Mouse (Mus musculus): Measurements from ENCODE around the gene Spire2. TPM values are rescaled to one million over a fixed set of nuclear protein-coding genes. Genes with fewer than 3 reads are reported as not detected.
A peak's percentile ranks its signal among the peaks of the same experiment; 100 is the strongest.

Spire2 gene
- polyA plus RNA-seq, 1 experiment from 2014 or later = 3.1 TPM

- no peak overlapping the region for H3K4me2 ChIP-seq (ENCODE audit: low read depth, low read length)
- ATAC-seq (replicated peaks; ENCODE audit: insufficient number of reproducible peaks, low FRiP score, low TSS enrichment, low read depth) = no peak
- H3K9me3 ChIP-seq (replicated peaks; ENCODE audit: control insufficient read depth, low read length) = no peaks in the 10 kb centered on the region
- H3K9ac ChIP-seq (replicated peaks; ENCODE audit: low read length) = no peak overlapping the region
- H3K4me3 ChIP-seq (ENCODE audit: low read depth, low read length) = no peak overlapping the region
- 88% methylated on average over 8 of the region's 8 CpGs for WGBS
- H3K27me3 ChIP-seq (ENCODE audit: control insufficient read depth, insufficient read depth, low read length) = no peaks in the 10 kb centered on the region
- H3K4me1 ChIP-seq (ENCODE audit: control insufficient read depth, insufficient read depth, low read length) = no peaks in the 10 kb centered on the region
- peaks cover 14% of the 10 kb centered on the region for H3K36me3 ChIP-seq (replicated peaks; ENCODE audit: control insufficient read depth, insufficient read depth, low read depth, low read length)
- no peak for DNase-seq (ENCODE audit: low spot score)
- no peak overlapping the region for H3K27ac ChIP-seq (replicated peaks; ENCODE audit: low read depth, low read length)
These were observed 55.3 kb downstream of the Spire2 start for GRCm38 (mm10) chr8:123387801-123388200.

GRCm38 (mm10) chr8:123389026-123389425 lies 56.5 kb downstream of the Spire2 start:
- Histone ChIP-seq H3K4me1 (ENCODE audit: control insufficient read depth, insufficient read depth, low read length) (no peaks in the 10 kb centered on the region), H3K4me3 (ENCODE audit: low read depth, low read length) (no peak overlapping the region), H3K4me2 (ENCODE audit: low read depth, low read length) (no peak overlapping the region), H3K9ac (replicated peaks; ENCODE audit: low read length) (no peak overlapping the region), H3K36me3 (replicated peaks; ENCODE audit: control insufficient read depth, insufficient read depth, low read depth, low read length) (peaks cover 8% of the 10 kb centered on the region), H3K9me3 (replicated peaks; ENCODE audit: control insufficient read depth, low read length) (no peaks in the 10 kb centered on the region), H3K27me3 (ENCODE audit: control insufficient read depth, insufficient read depth, low read length) (no peaks in the 10 kb centered on the region), H3K27ac (replicated peaks; ENCODE audit: low read depth, low read length) (no peak overlapping the region)
- no peak for DNase-seq (ENCODE audit: low spot score)
- no peak for ATAC-seq (replicated peaks; ENCODE audit: insufficient number of reproducible peaks, low FRiP score, low TSS enrichment, low read depth)
- 97% methylated on average over 7 of the region's 7 CpGs for WGBS

GRCm38 (mm10) chr8:123398308-123398707 lies 65.8 kb downstream of the Spire2 start:
- no peaks in the 10 kb centered on the region for H3K9me3 ChIP-seq (replicated peaks; ENCODE audit: control insufficient read depth, low read length)
- no peak overlapping the region for H3K27ac ChIP-seq (replicated peaks; ENCODE audit: low read depth, low read length)
- no peaks in the 10 kb centered on the region for H3K4me1 ChIP-seq (ENCODE audit: control insufficient read depth, insufficient read depth, low read length)
- WGBS = 96% methylated on average over 13 of the region's 13 CpGs
- no peak overlapping the region for H3K4me3 ChIP-seq (ENCODE audit: low read depth, low read length)
- DNase-seq (ENCODE audit: low spot score) (no peak), ATAC-seq (replicated peaks; ENCODE audit: insufficient number of reproducible peaks, low FRiP score, low TSS enrichment, low read depth) (no peak)
- peaks cover 4% of the 10 kb centered on the region for H3K36me3 ChIP-seq (replicated peaks; ENCODE audit: control insufficient read depth, insufficient read depth, low read depth, low read length)
- H3K4me2 ChIP-seq (ENCODE audit: low read depth, low read length) = no peak overlapping the region
- H3K9ac ChIP-seq (replicated peaks; ENCODE audit: low read length) = no peak overlapping the region
- H3K27me3 ChIP-seq (ENCODE audit: control insufficient read depth, insufficient read depth, low read length) = no peaks in the 10 kb centered on the region

GRCm38 (mm10) chr8:123401936-123402335 lies 69.4 kb downstream of the Spire2 start:
- no peaks in the 10 kb centered on the region for H3K4me1 ChIP-seq (ENCODE audit: control insufficient read depth, insufficient read depth, low read length)
- 92% methylated on average over 9 of the region's 9 CpGs for WGBS
- H3K4me2 ChIP-seq (ENCODE audit: low read depth, low read length) = no peak overlapping the region
- no peaks in the 10 kb centered on the region for H3K9me3 ChIP-seq (replicated peaks; ENCODE audit: control insufficient read depth, low read length)
- DNase-seq (ENCODE audit: low spot score) (no peak), ATAC-seq (replicated peaks; ENCODE audit: insufficient number of reproducible peaks, low FRiP score, low TSS enrichment, low read depth) (no peak)
- H3K4me3 ChIP-seq (ENCODE audit: low read depth, low read length) = no peak overlapping the region
- no peak overlapping the region for H3K9ac ChIP-seq (replicated peaks; ENCODE audit: low read length)
- no peaks in the 10 kb centered on the region for H3K27me3 ChIP-seq (ENCODE audit: control insufficient read depth, insufficient read depth, low read length)
- no peak overlapping the region for H3K27ac ChIP-seq (replicated peaks; ENCODE audit: low read depth, low read length)
- peaks cover 4% of the 10 kb centered on the region for H3K36me3 ChIP-seq (replicated peaks; ENCODE audit: control insufficient read depth, insufficient read depth, low read depth, low read length)

DNA sequence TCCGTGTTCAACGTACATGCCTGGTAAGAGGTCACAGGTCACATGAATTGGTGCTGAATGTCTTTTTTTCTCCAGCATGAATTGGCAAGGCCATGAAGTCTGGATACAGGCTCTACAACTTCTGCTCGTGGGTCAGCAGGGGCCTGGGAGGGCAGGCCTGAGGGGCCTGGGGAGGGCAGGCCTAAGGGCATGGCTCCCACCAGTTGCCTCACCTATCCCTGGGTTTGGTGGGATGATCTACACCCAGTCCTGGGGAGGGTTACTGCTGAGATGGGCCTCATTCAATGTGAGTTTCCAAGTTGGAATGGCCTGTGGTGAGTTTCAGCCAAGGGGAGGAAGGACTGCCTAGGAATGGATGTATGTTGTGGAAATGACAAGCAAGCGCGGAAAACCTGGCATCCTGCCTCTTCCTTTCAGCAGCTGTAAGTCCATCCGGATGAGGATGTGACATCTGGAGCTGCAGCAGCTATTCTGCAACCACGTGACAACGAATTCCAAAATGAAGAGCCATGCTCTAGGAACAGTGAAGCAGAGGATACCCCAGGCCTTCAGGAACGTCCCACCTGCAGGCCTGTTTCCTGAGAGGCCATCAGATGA lies 70.3 kb downstream of the Spire2 start:
- no peaks in the 10 kb centered on the region for H3K27me3 ChIP-seq (ENCODE audit: control insufficient read depth, insufficient read depth, low read length)
- no peak overlapping the region for H3K4me2 ChIP-seq (ENCODE audit: low read depth, low read length)
- no peaks in the 10 kb centered on the region for H3K4me1 ChIP-seq (ENCODE audit: control insufficient read depth, insufficient read depth, low read length)
- DNase-seq (ENCODE audit: low spot score) = no peak
- peaks cover 4% of the 10 kb centered on the region for H3K36me3 ChIP-seq (replicated peaks; ENCODE audit: control insufficient read depth, insufficient read depth, low read depth, low read length)
- no peak overlapping the region for H3K27ac ChIP-seq (replicated peaks; ENCODE audit: low read depth, low read length)
- 89% methylated on average over 9 of the region's 9 CpGs for WGBS
- H3K9ac ChIP-seq (replicated peaks; ENCODE audit: low read length) = no peak overlapping the region
- ATAC-seq (replicated peaks; ENCODE audit: insufficient number of reproducible peaks, low FRiP score, low TSS enrichment, low read depth) = no peak
- no peak overlapping the region for H3K4me3 ChIP-seq (ENCODE audit: low read depth, low read length)
- H3K9me3 ChIP-seq (replicated peaks; ENCODE audit: control insufficient read depth, low read length) = no peaks in the 10 kb centered on the region

DNA sequence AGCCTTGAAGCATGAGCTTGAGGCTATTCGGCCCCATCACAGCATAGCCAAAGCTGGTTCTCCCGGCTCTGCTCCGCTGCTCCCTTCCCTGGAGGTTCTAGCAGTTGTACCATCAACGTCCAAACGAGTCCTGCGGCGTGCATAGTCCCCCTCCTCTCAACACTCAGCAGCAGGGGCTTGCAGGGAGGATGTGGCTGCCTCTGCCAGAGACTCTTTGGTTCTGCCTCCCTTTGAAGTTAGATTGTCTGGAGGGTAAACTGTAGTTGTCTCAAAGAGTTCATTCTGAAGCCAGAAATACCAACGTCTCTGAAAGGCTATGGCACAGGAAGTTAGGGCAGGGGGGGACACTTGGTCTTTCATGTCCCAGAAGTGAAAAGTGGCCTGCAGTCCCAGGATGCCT lies 72.0 kb downstream of the Spire2 start:
- no peaks in the 10 kb centered on the region for H3K9me3 ChIP-seq (replicated peaks; ENCODE audit: control insufficient read depth, low read length)
- no peak overlapping the region for H3K27ac ChIP-seq (replicated peaks; ENCODE audit: low read depth, low read length)
- WGBS = 25% methylated on average over 8 of the region's 8 CpGs

DNA sequence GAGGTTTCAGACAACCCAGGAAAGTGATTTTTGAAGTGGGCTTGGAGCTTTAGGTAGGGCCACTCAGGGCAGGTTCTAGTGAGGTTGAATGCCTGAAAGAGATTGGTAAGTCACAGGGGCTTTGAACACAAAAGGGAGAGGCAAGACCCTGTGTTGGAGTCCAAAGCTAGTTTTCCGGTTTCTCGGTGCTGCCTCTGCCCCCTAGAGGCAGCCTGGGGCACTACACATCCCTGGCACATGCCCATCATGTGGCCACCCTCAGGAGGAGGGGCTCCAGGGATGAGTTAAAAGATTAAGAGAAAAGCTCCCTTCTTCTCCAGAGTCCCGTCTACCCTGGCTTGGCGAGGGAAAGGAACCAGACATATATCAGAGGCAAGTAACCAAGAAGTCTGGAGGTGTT lies 74.3 kb downstream of the Spire2 start, which contains the start of gene Mc1r:
Mc1r (plus strand) TSS at position 322 of the 400 bp plus-strand sequence.
- no peak within 1 kb of the TSS for H3K4me3 ChIP-seq (ENCODE audit: low read depth, low read length)
- no peak within 1 kb of the TSS for H3K27ac ChIP-seq (replicated peaks; ENCODE audit: low read depth, low read length)
- no peak within 1 kb of the TSS for H3K9ac ChIP-seq (replicated peaks; ENCODE audit: low read length)
- H3K9me3 ChIP-seq (replicated peaks; ENCODE audit: control insufficient read depth, low read length) = no peaks in the 10 kb centered on the region
- DNase-seq (ENCODE audit: low spot score) = peak; percentile 74
- H3K27me3 ChIP-seq (ENCODE audit: control insufficient read depth, insufficient read depth, low read length) = peaks cover 23% of the 10 kb centered on the region
- no peaks in the 10 kb centered on the region for H3K4me1 ChIP-seq (ENCODE audit: control insufficient read depth, insufficient read depth, low read length)
- no peak within 1 kb of the TSS for H3K4me2 ChIP-seq (ENCODE audit: low read depth, low read length)
- 7% methylated on average over 4 of the region's 4 CpGs for WGBS
- ATAC-seq (replicated peaks; ENCODE audit: insufficient number of reproducible peaks, low FRiP score, low TSS enrichment, low read depth) = no peak
- H3K36me3 ChIP-seq (replicated peaks; ENCODE audit: control insufficient read depth, insufficient read depth, low read depth, low read length) = no peaks in the 10 kb centered on the region; the same call in none of the 2 replicates

More for the DNA sequence above, 72.0 kb downstream of the Spire2 start:
- no peak overlapping the region for H3K4me3 ChIP-seq (ENCODE audit: low read depth, low read length)
- H3K36me3 ChIP-seq (replicated peaks; ENCODE audit: control insufficient read depth, insufficient read depth, low read depth, low read length) = no peaks in the 10 kb centered on the region; the same call in none of the 2 replicates
- H3K27me3 ChIP-seq (ENCODE audit: control insufficient read depth, insufficient read depth, low read length) = peaks cover 4% of the 10 kb centered on the region; the same call in 1 of the 2 replicates
- no peak overlapping the region for H3K9ac ChIP-seq (replicated peaks; ENCODE audit: low read length)
- DNase-seq (ENCODE audit: low spot score) = no peak
- no peak for ATAC-seq (replicated peaks; ENCODE audit: insufficient number of reproducible peaks, low FRiP score, low TSS enrichment, low read depth)
- no peak overlapping the region for H3K4me2 ChIP-seq (ENCODE audit: low read depth, low read length)
- no peaks in the 10 kb centered on the region for H3K4me1 ChIP-seq (ENCODE audit: control insufficient read depth, insufficient read depth, low read length)

- Histone ChIP-seq H3K4me2 (ENCODE audit: low read depth, low read length) (no peak overlapping the region), H3K9ac (replicated peaks; ENCODE audit: low read length) (no peak overlapping the region), H3K9me3 (replicated peaks; ENCODE audit: control insufficient read depth, low read length) (no peaks in the 10 kb centered on the region), H3K4me3 (ENCODE audit: low read depth, low read length) (no peak overlapping the region), H3K27me3 (ENCODE audit: control insufficient read depth, insufficient read depth, low read length) (peaks cover 31% of the 10 kb centered on the region), H3K36me3 (replicated peaks; ENCODE audit: control insufficient read depth, insufficient read depth, low read depth, low read length) (no peaks in the 10 kb centered on the region; the same call in 1 of the 2 replicates), H3K4me1 (ENCODE audit: control insufficient read depth, insufficient read depth, low read length) (no peaks in the 10 kb centered on the region), H3K27ac (replicated peaks; ENCODE audit: low read depth, low read length) (no peak overlapping the region)
- WGBS = 93% methylated on average over 13 of the region's 13 CpGs
- ATAC-seq (replicated peaks; ENCODE audit: insufficient number of reproducible peaks, low FRiP score, low TSS enrichment, low read depth) (no peak), DNase-seq (ENCODE audit: low spot score) (no peak)
These were observed 75.1 kb downstream of the Spire2 start for GRCm38 (mm10) chr8:123407612-123408011.

All from embryonic facial prominence, embryonic 11.5 days (tissue).